Mouse (Mus musculus): Measurements from ENCODE around the gene Kansl1. TPM values are rescaled to one million over a fixed set of nuclear protein-coding genes. Genes with fewer than 3 reads are reported as not detected.

The Kansl1 gene
- polyA plus RNA-seq, 1 experiment from 2014 or later = 30.2 TPM

DNA sequence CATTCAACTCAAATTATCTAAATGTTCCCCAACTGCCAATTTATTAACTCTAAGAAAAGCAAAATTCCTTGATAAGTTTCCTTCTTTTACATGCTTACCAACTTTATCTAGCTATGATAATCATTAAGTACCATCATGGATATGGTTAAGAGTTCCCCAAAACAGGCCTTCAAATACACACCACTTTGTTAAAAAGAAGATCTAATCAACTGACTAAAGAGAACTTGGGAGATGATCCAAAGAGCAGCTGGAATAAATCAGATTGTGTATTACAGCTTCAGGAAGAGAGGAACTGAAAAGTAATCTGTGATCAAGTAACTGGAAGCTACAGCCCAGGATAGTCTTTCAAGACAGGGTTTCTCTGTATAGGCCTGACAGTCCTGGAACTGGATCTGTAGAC is 36.4 kb downstream of the Kansl1 start:
- ATAC-seq (ENCODE audit: low read depth) = no peak
- H3K27ac ChIP-seq (ENCODE audit: low read depth, low read length) = no peak overlapping the region
- no peaks in the 10 kb centered on the region for H3K27me3 ChIP-seq (ENCODE audit: control insufficient read depth, insufficient read depth, low read length)

GRCm38 (mm10) chr11:104431807-104432206 is 36.9 kb downstream of the Kansl1 start:
- H3K9me3 ChIP-seq (ENCODE audit: control insufficient read depth, low read length) = no peaks in the 10 kb centered on the region
- H3K4me1 ChIP-seq (ENCODE audit: control insufficient read depth, insufficient read depth, low read length) = peaks cover 2% of the 10 kb centered on the region; the same call in 1 of the 2 replicates
- WGBS = 90% methylated on average over 1 of the region's 1 CpGs
- no peaks in the 10 kb centered on the region for H3K27me3 ChIP-seq (ENCODE audit: control insufficient read depth, insufficient read depth, low read length)
- no peak overlapping the region for H3K4me2 ChIP-seq (ENCODE audit: low read depth, low read length)
- H3K4me3 ChIP-seq (ENCODE audit: low read depth, low read length) = no peak overlapping the region
- H3K36me3 ChIP-seq (ENCODE audit: control insufficient read depth, insufficient read depth, low read length) = no peaks in the 10 kb centered on the region
- ATAC-seq (ENCODE audit: low read depth) = no peak
- no peak overlapping the region for H3K9ac ChIP-seq (replicated peaks; ENCODE audit: low read depth, low read length)
- no peak overlapping the region for H3K27ac ChIP-seq (ENCODE audit: low read depth, low read length)

More for the DNA sequence above, 36.4 kb downstream of the Kansl1 start:
- H3K36me3 ChIP-seq (ENCODE audit: control insufficient read depth, insufficient read depth, low read length) = no peaks in the 10 kb centered on the region
- H3K4me3 ChIP-seq (ENCODE audit: low read depth, low read length) = no peak overlapping the region
- H3K9ac ChIP-seq (replicated peaks; ENCODE audit: low read depth, low read length) = no peak overlapping the region
- peaks cover 2% of the 10 kb centered on the region; the same call in 1 of the 2 replicates for H3K4me1 ChIP-seq (ENCODE audit: control insufficient read depth, insufficient read depth, low read length)
- no peak overlapping the region for H3K4me2 ChIP-seq (ENCODE audit: low read depth, low read length)
- H3K9me3 ChIP-seq (ENCODE audit: control insufficient read depth, low read length) = no peaks in the 10 kb centered on the region

DNA sequence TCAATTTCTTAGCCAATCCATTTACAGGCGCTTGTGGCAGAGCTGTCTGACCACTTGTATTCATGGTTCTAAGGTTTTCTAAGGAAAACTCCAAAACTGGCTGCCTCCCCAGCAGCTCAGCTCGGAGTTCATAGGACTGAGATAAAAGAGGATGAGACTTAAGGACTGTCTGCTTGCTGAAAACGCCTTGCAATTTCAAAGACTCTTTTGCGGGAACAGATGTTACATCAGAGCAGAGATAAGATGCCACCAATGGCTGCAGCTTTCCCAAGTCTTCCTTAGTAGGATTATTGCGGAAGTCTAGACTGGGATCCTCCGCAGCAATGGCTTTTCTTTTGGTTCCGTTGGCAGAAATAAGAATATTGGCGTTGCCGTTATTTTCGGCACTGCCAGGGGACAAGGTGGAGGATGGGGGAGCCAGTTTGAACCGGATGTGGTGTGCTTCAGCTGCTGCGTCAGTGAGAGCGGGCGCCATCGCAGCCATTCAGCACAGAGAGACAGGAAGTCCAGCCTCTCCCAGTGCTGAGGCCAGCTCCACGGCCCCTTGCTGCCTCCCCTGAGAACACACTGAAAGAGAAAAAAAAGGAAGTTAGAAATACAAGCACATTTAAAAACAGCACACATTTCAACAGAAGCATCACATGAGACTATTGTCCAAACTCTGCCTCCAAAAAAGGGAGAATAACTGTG is 43.8 kb downstream of the Kansl1 start:
- Histone ChIP-seq H3K27ac (ENCODE audit: low read depth, low read length) (no peak overlapping the region), H3K27me3 (ENCODE audit: control insufficient read depth, insufficient read depth, low read length) (no peaks in the 10 kb centered on the region), H3K9ac (replicated peaks; ENCODE audit: low read depth, low read length) (no peak overlapping the region), H3K4me1 (ENCODE audit: control insufficient read depth, insufficient read depth, low read length) (no peaks in the 10 kb centered on the region), H3K9me3 (ENCODE audit: control insufficient read depth, low read length) (no peaks in the 10 kb centered on the region), H3K4me2 (ENCODE audit: low read depth, low read length) (no peak overlapping the region), H3K4me3 (ENCODE audit: low read depth, low read length) (no peak overlapping the region), H3K36me3 (ENCODE audit: control insufficient read depth, insufficient read depth, low read length) (peaks cover 12% of the 10 kb centered on the region)
- no peak for ATAC-seq (ENCODE audit: low read depth)
- WGBS = 88% methylated on average over 16 of the region's 16 CpGs

GRCm38 (mm10) chr11:104412254-104412653 is 56.4 kb downstream of the Kansl1 start:
- no peak for ATAC-seq (ENCODE audit: low read depth)

GRCm38 (mm10) chr11:104407391-104407790 is 61.3 kb downstream of the Kansl1 start:
- WGBS = 60% methylated on average over 2 of the region's 2 CpGs
- no peak overlapping the region for H3K4me3 ChIP-seq (ENCODE audit: low read depth, low read length)
- no peaks in the 10 kb centered on the region for H3K4me1 ChIP-seq (ENCODE audit: control insufficient read depth, insufficient read depth, low read length)
- H3K27ac ChIP-seq (ENCODE audit: low read depth, low read length) = no peak overlapping the region
- H3K36me3 ChIP-seq (ENCODE audit: control insufficient read depth, insufficient read depth, low read length) = peaks cover 3% of the 10 kb centered on the region; the same call in 1 of the 2 replicates
- no peak overlapping the region for H3K4me2 ChIP-seq (ENCODE audit: low read depth, low read length)
- H3K27me3 ChIP-seq (ENCODE audit: control insufficient read depth, insufficient read depth, low read length) = no peaks in the 10 kb centered on the region
- no peak for ATAC-seq (ENCODE audit: low read depth)
- H3K9ac ChIP-seq (replicated peaks; ENCODE audit: low read depth, low read length) = no peak overlapping the region
- no peaks in the 10 kb centered on the region for H3K9me3 ChIP-seq (ENCODE audit: control insufficient read depth, low read length)

More at GRCm38 (mm10) chr11:104412254-104412653, 56.4 kb downstream of the Kansl1 start:
- Histone ChIP-seq H3K36me3 (ENCODE audit: control insufficient read depth, insufficient read depth, low read length) (peaks cover 3% of the 10 kb centered on the region; the same call in 1 of the 2 replicates), H3K4me1 (ENCODE audit: control insufficient read depth, insufficient read depth, low read length) (no peaks in the 10 kb centered on the region), H3K27me3 (ENCODE audit: control insufficient read depth, insufficient read depth, low read length) (no peaks in the 10 kb centered on the region), H3K27ac (ENCODE audit: low read depth, low read length) (no peak overlapping the region), H3K9ac (replicated peaks; ENCODE audit: low read depth, low read length) (no peak overlapping the region), H3K9me3 (ENCODE audit: control insufficient read depth, low read length) (no peaks in the 10 kb centered on the region), H3K4me3 (ENCODE audit: low read depth, low read length) (no peak overlapping the region), H3K4me2 (ENCODE audit: low read depth, low read length) (no peak overlapping the region)

DNA sequence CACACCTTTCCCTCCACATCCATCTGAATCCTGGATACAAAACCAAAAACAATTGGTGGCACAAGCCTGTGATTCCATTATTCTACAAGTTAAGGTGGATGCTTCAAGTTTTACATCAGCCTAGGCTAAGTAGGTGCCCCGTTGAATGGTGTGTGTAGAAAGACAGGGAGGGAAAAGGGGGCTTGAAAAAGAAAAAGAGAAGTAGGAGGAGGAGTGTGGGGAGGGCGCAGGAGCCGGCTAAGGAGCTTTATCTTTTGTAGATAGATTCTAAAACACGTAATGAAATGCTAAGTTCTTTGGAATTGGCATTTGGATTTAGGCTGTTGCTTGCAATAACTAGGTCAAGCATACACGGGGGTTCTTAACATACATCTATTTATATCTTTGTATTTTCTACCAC is 67.7 kb downstream of the Kansl1 start:
- Histone ChIP-seq H3K4me3 (ENCODE audit: low read depth, low read length) (no peak overlapping the region), H3K36me3 (ENCODE audit: control insufficient read depth, insufficient read depth, low read length) (no peaks in the 10 kb centered on the region), H3K4me1 (ENCODE audit: control insufficient read depth, insufficient read depth, low read length) (no peaks in the 10 kb centered on the region), H3K27me3 (ENCODE audit: control insufficient read depth, insufficient read depth, low read length) (no peaks in the 10 kb centered on the region), H3K9ac (replicated peaks; ENCODE audit: low read depth, low read length) (no peak overlapping the region), H3K27ac (ENCODE audit: low read depth, low read length) (no peak overlapping the region), H3K4me2 (ENCODE audit: low read depth, low read length) (no peak overlapping the region), H3K9me3 (ENCODE audit: control insufficient read depth, low read length) (no peaks in the 10 kb centered on the region)
- 90% methylated on average over 5 of the region's 5 CpGs for WGBS
- no peak for ATAC-seq (ENCODE audit: low read depth)

DNA sequence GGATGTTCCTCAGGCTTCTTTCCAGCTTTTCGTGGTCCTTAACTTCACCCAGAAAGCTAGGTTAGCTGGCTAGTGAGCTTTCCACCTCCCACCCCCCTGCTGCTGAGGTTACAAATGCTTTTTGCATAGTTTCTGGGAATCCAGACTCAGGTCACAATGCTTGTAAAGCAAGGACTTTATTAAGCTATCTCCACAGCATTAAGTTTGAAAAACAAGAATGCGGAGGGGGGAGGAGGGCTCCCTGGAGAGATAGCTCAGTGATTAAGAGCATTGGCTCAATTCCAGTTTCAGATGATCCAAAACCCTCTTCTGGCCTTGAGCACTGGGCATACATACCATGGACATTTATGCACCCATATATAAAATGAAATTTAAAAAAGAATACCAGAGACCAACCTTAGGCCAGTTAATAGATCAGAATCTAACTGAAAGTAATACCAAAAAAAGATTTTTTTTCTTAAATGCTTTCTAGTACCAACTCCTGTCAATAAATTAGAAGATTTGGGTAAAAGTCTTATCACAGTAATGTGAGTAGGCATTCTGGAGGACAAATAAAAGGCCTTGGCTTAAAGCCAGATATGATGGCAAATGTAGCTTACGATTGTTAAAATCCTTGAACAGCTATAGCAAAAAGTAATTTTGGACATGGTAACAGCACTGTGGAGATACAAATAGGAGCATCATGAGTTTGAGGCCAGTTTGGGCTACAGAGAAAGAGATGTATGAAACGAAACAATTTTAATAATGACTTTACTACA is 69.0 kb downstream of the Kansl1 start:
- Histone ChIP-seq H3K9ac (replicated peaks; ENCODE audit: low read depth, low read length) (no peak overlapping the region), H3K27me3 (ENCODE audit: control insufficient read depth, insufficient read depth, low read length) (no peaks in the 10 kb centered on the region), H3K9me3 (ENCODE audit: control insufficient read depth, low read length) (no peaks in the 10 kb centered on the region), H3K36me3 (ENCODE audit: control insufficient read depth, insufficient read depth, low read length) (no peaks in the 10 kb centered on the region), H3K27ac (ENCODE audit: low read depth, low read length) (no peak overlapping the region), H3K4me2 (ENCODE audit: low read depth, low read length) (no peak overlapping the region), H3K4me3 (ENCODE audit: low read depth, low read length) (no peak overlapping the region), H3K4me1 (ENCODE audit: control insufficient read depth, insufficient read depth, low read length) (no peaks in the 10 kb centered on the region)
- ATAC-seq (ENCODE audit: low read depth) = no peak
- WGBS = 63% methylated on average over 4 of the region's 4 CpGs

DNA sequence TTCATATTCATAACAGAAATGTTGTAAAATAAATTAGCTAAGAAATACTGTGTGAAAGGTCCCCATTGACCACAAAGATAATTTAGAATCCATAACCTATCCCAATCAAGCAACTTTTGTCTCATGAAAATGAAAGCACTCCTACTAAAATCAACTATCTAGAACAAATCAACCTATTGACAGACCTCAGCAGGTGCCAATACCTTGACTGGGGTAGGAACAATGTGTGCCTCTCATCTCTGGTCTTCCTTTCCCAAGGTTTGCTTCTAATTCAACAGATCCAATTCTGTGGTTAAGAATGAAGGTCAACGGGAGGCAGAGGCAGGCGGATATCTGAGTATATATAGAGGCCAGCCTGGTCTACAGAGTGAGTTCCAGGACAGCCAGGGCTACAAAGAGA is 73.0 kb downstream of the Kansl1 start:
- Histone ChIP-seq H3K4me1 (ENCODE audit: control insufficient read depth, insufficient read depth, low read length) (no peaks in the 10 kb centered on the region), H3K4me3 (ENCODE audit: low read depth, low read length) (no peak overlapping the region), H3K27ac (ENCODE audit: low read depth, low read length) (no peak overlapping the region), H3K4me2 (ENCODE audit: low read depth, low read length) (no peak overlapping the region), H3K9ac (replicated peaks; ENCODE audit: low read depth, low read length) (no peak overlapping the region), H3K9me3 (ENCODE audit: control insufficient read depth, low read length) (no peaks in the 10 kb centered on the region), H3K27me3 (ENCODE audit: control insufficient read depth, insufficient read depth, low read length) (no peaks in the 10 kb centered on the region), H3K36me3 (ENCODE audit: control insufficient read depth, insufficient read depth, low read length) (no peaks in the 10 kb centered on the region)
- no peak for ATAC-seq (ENCODE audit: low read depth)
- 85% methylated on average over 2 of the region's 2 CpGs for WGBS

GRCm38 (mm10) chr11:104393196-104393595 is 75.5 kb downstream of the Kansl1 start:
- 84% methylated on average over 6 of the region's 6 CpGs for WGBS
- H3K27me3 ChIP-seq (ENCODE audit: control insufficient read depth, insufficient read depth, low read length) = no peaks in the 10 kb centered on the region
- no peak for ATAC-seq (ENCODE audit: low read depth)
- no peaks in the 10 kb centered on the region for H3K36me3 ChIP-seq (ENCODE audit: control insufficient read depth, insufficient read depth, low read length)
- no peak overlapping the region for H3K4me3 ChIP-seq (ENCODE audit: low read depth, low read length)
- H3K4me1 ChIP-seq (ENCODE audit: control insufficient read depth, insufficient read depth, low read length) = no peaks in the 10 kb centered on the region
- H3K4me2 ChIP-seq (ENCODE audit: low read depth, low read length) = no peak overlapping the region
- no peak overlapping the region for H3K27ac ChIP-seq (ENCODE audit: low read depth, low read length)
- H3K9ac ChIP-seq (replicated peaks; ENCODE audit: low read depth, low read length) = no peak overlapping the region
- no peaks in the 10 kb centered on the region for H3K9me3 ChIP-seq (ENCODE audit: control insufficient read depth, low read length)

Measured in neural tube, embryonic 14.5 days (tissue).